Mouse (Mus musculus): Measurements from ENCODE around the gene Gm14391. TPM values are rescaled to one million over a fixed set of nuclear protein-coding genes. Genes with fewer than 3 reads are reported as not detected.
"Not testable (repeated sequence)": the region's sequence is repeated elsewhere in the genome, so short reads cannot be mapped to it uniquely, and the experiment has no call there.

The Gm14391 gene
- 5.2 to 21.0 TPM (median 17.6 TPM) in 3 replicates for total RNA-seq (2017)

DNA sequence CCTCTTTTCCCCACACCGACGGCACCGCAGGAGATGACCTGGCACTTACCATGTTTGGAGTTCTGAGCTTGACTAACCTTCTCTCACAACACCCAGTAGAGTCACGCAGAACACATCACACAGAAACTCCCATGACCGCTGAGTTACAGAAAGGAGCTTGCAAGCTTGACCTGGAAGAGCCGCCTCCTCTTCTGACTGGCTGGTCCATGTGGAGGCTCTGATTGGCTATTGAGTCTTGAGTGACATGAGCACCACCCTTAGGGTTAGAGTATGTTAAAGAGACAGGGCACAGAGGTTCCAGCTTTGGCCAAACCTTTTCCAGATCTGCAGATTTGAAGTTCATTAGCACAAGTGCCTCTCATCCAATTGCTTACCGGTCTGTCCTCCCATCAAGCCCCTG lies at the start of gene Gm14391:
Gm14391 (minus strand) TSS at position 186 of the 400 bp plus-strand sequence.
- ATAC-seq (replicated peaks; ENCODE audit: insufficient number of reproducible peaks, low FRiP score, low TSS enrichment, poor library complexity, severe bottlenecking), result not testable (repeated sequence)

DNA sequence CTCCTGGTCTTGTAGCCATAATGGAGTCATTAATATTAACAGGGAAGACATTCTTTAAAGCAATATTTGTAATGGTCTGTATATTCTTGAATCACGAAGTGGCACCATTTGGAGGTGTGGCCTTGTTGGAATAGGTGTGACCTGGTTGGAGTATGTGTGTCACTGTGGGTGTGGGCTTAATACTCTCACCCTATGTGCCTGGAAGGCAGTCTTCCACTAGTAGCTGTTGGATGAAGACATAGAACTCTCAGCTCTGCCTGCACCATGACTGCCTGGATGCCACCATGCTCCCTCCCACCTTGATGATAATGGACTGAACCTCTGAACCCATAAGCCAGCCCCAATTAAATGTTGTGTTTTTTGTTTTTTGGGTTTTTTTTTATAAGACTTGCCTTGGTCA lies 27.7 kb downstream of the Gm14391 start:
- not testable (repeated sequence) for ATAC-seq (replicated peaks; ENCODE audit: insufficient number of reproducible peaks, low FRiP score, low TSS enrichment, poor library complexity, severe bottlenecking)

GRCm38 (mm10) chr2:175176312-175176711 lies 30.4 kb downstream of the Gm14391 start:
- ATAC-seq (replicated peaks; ENCODE audit: insufficient number of reproducible peaks, low FRiP score, low TSS enrichment, poor library complexity, severe bottlenecking), result no peak

DNA sequence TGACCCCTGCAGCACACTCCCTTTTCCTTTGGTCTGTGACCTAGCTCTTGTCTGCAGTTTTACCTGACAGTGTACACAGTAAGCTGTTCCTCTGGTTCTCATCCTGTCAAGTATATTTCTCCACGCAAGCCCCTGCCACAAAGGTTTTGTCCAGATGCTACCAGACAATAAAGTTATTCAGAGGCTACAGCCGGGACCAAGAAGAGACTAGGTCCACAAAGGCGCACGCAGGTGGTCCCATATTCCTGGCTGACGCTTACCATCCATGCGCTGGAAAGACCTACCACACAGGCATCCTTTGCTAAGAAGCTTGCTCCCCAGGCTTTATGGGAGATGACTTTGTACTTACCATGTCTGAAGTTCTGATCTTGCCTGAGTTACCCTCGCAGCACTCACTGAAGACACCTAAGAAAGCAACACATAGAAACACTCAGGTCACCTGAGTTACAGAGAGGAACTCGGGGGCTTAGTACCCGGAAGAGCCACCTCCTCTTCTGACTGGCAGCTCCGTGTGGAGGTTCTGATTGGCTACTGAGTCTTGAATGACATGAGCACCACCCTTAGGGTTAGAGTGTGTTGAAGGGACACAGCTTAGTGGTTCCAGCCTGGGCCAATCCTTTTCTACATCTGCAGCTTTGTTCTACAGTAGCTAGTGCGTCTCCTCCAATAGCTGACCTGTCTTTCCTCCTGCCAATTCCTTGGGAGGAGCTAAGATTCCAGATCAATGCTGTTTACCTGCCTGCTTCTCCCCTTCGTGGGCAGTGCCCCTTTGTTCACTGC lies 31.1 kb downstream of the Gm14391 start, which contains the start of gene Gm14443:
Gm14443 (minus strand) TSS at position 471 of the 780 bp plus-strand sequence.
- ATAC-seq (replicated peaks; ENCODE audit: insufficient number of reproducible peaks, low FRiP score, low TSS enrichment, poor library complexity, severe bottlenecking), result not testable (repeated sequence)

GRCm38 (mm10) chr2:175174058-175174457 lies 32.7 kb downstream of the Gm14391 start:
- not testable (repeated sequence) for ATAC-seq (replicated peaks; ENCODE audit: insufficient number of reproducible peaks, low FRiP score, low TSS enrichment, poor library complexity, severe bottlenecking)

DNA sequence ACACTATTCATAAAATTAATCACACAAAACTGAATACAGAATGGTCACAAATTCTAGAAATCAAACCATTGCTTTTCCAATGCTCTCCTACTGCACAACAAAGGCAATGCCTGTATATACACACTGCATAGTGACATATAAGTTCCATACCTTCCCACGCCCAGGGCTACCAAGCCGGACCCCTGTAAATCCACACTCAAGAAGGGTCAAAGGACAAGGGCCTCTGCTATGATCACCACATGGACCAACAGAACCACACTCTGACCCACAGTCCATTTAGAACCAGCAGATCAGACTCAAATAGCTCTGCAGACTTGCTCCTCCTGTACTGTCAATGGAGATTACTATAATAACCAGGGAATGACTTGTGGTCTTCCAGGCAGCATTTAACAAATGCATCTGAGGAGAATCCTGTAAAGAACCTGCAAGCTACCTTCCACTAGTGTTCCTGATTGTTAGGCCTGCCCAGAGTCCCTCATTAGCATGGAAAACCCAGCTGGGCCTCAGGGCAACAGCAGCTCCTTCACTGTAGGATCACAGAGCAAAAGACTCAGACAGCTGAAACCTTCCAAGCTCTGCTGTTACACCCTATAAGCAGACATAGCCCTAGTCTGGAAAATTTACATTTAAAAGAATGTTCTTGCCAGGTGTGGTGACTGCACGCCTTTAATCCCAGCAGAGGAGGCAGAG lies 33.7 kb downstream of the Gm14391 start:
- not testable (repeated sequence) for ATAC-seq (replicated peaks; ENCODE audit: insufficient number of reproducible peaks, low FRiP score, low TSS enrichment, poor library complexity, severe bottlenecking)

DNA sequence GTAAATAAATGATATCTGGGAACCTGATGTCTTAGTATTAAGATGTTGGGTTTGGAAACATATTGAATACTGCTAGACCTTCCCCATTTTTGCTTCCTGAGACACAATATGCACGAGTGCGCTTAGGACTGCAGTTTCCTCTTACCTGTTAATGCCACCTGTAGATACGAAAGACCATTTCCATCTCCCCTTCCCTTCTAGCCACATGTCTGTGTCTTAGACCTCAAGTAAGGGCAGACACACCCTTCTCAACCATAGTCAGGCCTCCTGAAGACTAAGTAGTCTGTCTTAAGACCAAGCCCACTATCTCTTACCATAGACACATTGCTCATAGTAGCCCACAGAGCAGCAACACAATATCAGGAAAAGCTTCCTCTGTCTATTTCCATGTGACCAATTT lies 34.6 kb downstream of the Gm14391 start:
- no peak for ATAC-seq (replicated peaks; ENCODE audit: insufficient number of reproducible peaks, low FRiP score, low TSS enrichment, poor library complexity, severe bottlenecking)

DNA sequence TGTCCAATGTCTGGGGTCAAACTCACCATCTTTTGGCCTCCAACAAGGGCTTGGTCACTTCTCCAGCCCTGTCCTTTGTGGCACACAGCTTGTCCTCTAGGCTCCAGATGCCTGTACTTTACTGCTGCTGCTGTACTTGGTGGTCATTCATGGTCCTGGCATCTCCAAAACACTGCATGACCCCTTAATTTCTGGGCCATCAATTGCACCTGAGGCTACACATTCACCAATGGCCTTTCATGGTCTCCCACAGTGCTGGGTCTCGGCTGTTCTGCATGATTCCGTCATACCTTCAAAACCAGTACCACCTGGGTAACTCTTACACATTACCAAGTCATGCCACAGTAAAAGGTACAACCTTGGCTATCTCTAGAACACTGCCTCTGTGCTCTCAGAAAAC lies 39.8 kb downstream of the Gm14391 start:
- not testable (repeated sequence) for ATAC-seq (replicated peaks; ENCODE audit: insufficient number of reproducible peaks, low FRiP score, low TSS enrichment, poor library complexity, severe bottlenecking)

DNA sequence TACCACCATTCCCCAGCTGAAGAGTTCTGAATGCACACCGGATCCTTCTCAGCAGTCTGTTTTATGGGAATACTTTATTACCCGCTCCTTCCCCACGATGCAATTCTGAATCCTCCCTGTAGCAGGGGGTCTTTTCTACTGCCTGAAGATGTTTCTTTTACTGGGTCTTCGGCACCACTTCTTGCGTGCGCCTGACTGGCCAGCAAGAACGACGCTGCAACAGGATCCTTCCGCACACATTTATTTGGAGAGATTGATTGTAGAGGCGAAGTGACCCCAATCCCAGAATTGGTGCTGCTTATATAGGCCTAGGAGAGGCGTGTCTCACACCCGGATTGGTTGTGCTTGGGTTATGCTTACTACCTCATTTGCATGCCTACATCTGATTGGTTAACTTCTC lies 41.6 kb downstream of the Gm14391 start:
- not testable (repeated sequence) for ATAC-seq (replicated peaks; ENCODE audit: insufficient number of reproducible peaks, low FRiP score, low TSS enrichment, poor library complexity, severe bottlenecking)

- not testable (repeated sequence) for ATAC-seq (replicated peaks; ENCODE audit: insufficient number of reproducible peaks, low FRiP score, low TSS enrichment, poor library complexity, severe bottlenecking)
These were observed 45.3 kb downstream of the Gm14391 start for GRCm38 (mm10) chr2:175161438-175161837.

- ATAC-seq (replicated peaks; ENCODE audit: insufficient number of reproducible peaks, low FRiP score, low TSS enrichment, poor library complexity, severe bottlenecking), result no peak
These were observed 48.1 kb downstream of the Gm14391 start for GRCm38 (mm10) chr2:175158642-175159041.

- no peak for ATAC-seq (replicated peaks; ENCODE audit: insufficient number of reproducible peaks, low FRiP score, low TSS enrichment, poor library complexity, severe bottlenecking)
These were observed 50.0 kb downstream of the Gm14391 start for GRCm38 (mm10) chr2:175156696-175157095.

DNA sequence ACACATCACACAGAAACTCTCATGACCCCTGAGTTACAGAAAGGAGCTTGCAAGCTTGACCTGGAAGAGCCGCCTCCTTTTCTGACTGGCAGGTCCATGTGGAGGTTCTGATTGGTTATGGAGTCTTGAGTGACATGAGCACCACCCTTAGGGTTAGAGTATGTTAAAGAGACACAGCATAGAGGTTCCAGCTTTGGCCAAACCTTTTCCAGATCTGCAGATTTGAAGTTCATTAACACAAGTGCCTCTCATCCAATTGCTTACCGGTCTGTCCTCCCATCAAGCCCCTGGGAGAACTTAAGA lies 64.8 kb downstream of the Gm14391 start, which contains the start of gene Gm14399:
Gm14399 (minus strand) TSS at position 20 of the 303 bp plus-strand sequence.
- not testable (repeated sequence) for ATAC-seq (replicated peaks; ENCODE audit: insufficient number of reproducible peaks, low FRiP score, low TSS enrichment, poor library complexity, severe bottlenecking)

DNA sequence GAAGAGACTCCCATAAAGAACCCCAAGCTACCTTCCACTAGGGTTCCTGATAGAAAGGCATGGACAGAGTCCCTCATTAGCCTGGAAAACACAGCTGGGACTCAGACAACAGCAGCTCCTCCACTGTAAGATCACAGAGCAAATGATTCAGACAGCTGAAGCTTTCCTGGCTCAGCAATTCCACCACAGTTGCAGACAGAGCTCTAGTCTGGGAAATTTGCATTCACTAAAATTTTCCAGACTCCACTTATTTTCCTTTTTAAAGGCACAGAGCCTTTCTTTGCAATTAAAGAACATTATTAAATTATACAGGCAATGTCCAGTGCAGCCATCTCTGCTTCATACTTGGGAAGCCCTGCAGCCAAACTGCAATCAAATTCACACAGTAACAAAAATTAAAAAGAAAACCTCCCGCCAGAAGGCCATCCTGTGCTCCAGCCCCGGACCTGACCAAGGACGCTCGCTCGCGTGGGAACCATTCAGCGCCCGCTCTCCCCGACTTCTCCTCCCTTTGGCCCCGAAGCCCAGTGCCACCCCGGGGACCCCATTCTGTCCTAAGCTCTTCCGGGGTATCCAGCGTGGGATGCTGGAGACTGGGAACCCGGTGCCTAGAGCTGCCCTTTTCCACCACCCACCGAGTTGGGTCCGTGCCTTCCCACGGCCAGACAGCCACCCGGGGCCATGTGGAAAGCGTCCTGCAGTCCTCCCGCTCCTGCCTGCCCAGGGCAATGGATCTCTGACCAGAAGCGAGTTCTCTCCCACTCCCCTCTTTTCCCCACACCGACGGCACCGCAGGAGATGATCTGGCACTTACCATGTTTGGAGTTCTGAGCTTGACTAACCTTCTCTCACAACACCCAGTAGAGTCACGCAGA lies 65.4 kb downstream of the Gm14391 start:
- ATAC-seq (replicated peaks; ENCODE audit: insufficient number of reproducible peaks, low FRiP score, low TSS enrichment, poor library complexity, severe bottlenecking), result not testable (repeated sequence)

Other genes starting within 250 kb of the Gm14391 start
- not detected in 3 replicates for gene Gm14444, start 196.7 kb downstream of the Gm14391 start, total RNA-seq (2017)
- gene Gm14393, start 139.1 kb downstream of the Gm14391 start, total RNA-seq (2017), result 0.75 to 0.95 TPM in 2 of 3 replicates, not detected in the other
- 3.6 to 11.4 TPM (median 7.2 TPM) in 3 replicates for gene Gm14399, start 64.9 kb downstream of the Gm14391 start, total RNA-seq (2017)
- not detected in 3 replicates for gene Gm14443, start 31.0 kb downstream of the Gm14391 start, total RNA-seq (2017)
- gene Gm14440, start 68.2 kb upstream of the Gm14391 start, total RNA-seq (2017), result 2.7 to 7.3 TPM in 2 of 3 replicates, not detected in the other
- 4.5 to 20.4 TPM (median 15.6 TPM) in 3 replicates for gene Gm4631, start 131.3 kb upstream of the Gm14391 start, total RNA-seq (2017)
- 2.6 to 6.8 TPM (median 3.7 TPM) in 3 replicates for gene Zfp968, start 165.5 kb upstream of the Gm14391 start, total RNA-seq (2017)
- gene Gm4724, start 228.9 kb upstream of the Gm14391 start, total RNA-seq (2017), result 2.0 to 9.7 TPM (median 3.7 TPM) in 3 replicates